Mouse (Mus musculus): ENCODE results near the gene Dennd4a. TPM values are rescaled to one million over a fixed set of nuclear protein-coding genes. Genes with fewer than 3 reads are reported as not detected.

Gene Dennd4a
- total RNA-seq, 2 experiments from 2014 or later, result 7.7 to 8.4 TPM

DNA sequence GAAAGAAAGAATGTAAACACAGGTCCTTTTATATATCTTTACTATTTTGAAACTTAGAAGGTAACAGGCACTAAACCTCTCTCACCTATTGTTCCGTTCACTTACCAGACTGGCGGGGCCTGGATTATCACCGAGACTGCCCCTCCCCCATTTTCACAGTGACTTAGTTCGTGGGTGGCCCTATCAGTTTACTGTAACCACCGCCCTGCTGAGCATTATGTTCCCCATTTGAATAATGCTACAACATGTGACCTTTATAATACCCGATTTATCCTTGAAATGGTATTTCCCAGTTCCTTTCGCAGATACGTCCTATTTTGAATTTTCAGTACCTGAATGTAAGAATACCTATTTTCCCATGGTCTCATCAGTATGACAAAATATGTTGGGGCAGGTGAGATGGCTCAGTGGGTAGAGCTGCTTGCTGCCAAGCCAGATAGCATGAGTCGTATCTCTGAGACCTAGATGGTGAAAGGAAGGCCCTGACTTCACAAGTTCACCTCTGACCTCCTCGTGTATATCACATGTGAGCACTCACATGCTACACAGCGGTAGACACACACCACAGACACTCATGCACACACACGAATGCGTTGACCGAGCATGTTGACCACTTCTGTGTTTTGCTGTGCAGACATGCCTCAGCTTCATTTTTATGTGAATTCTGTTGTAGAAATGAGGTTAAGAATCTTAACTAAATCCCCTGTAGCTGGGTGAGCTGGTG, 93.9 kb downstream of the Dennd4a start:
- DNase-seq, result no peak
- intact Hi-C loops (cut with DNase I), result no loop called here

DNA sequence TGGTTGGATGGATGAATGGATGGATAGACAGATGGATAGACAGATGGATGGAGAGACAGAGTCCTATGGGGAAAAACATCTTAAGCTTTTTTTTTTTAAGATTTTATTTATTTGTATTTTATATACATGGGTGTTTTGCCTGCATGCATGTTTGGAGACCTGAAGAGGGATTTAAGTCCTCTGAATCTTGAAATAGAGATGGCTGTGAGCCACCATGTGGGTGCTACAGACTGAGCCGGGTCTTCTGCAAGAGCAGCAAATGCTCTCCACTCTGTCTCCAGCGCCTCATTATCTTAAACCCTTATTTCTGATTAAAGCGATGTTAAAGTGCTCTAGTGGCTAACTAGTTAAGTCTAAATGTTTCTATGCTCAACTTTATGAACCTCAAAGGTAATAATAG, 96.3 kb downstream of the Dennd4a start:
- intact Hi-C loops (cut with DNase I), result no loop called here

DNA sequence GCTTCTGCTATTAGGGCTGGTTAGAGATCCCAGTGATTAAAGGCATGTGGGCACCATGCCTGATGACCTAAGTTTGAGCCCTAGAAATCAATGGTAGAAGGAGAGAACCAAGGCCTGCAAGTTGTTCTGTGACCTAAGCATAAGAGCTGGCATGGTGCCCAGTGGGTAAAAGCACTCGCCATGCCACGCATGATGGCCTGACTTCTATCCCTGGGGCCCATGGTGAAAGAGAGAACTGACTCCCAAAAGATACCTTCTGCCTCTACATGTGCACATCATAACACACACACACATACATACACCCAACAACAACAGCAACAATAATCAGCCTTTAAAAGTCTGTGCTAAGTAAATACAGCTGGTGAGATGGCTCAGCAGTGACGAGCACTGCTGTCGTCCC, 102.3 kb downstream of the Dennd4a start:
- intact Hi-C loops (cut with DNase I), result no loop called here
- DNase-seq, result no peak

More for the DNA sequence above, 96.3 kb downstream of the Dennd4a start:
- DNase-seq, result no peak

DNA sequence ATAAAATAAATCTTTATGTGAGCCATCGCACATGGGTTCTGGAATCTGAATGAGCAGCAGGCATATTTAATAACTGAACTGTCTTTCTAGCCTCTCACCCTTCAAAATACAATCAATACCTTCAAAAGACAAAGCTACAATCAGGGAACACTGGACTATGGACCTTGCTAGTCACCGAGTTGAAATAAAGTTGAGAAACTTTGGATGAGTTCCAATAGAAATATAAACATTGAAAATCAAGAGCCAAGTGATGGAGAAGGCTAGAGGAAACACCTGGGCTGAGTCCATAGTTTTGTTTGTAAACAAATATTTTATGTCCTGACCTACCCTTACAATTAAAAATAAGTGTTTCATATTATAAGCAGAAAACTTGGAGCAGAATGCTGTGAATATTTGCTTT, 102.8 kb downstream of the Dennd4a start:
- DNase-seq, result no peak
- intact Hi-C loops (cut with DNase I), result no loop called here

DNA sequence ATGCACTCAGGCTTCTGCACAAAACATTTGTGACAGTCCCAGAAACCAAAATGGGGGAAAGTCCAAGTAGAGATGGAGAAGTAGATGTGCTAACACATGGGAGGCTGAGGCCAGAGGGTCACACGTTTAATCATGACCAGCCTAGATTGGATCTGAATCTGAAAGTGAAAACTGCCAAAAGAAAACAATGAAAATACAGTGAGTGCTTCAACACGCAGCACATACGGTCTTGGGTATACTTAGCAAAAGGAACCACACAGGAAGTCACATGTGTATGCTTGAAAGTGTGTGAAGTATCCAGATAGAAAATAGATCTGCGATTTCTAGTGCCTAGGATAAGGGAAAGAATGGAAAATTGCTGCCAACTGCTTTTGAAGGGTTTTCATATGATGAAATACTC, 103.5 kb downstream of the Dennd4a start:
- intact Hi-C loops (cut with DNase I), result no loop called here
- no peak for DNase-seq

DNA sequence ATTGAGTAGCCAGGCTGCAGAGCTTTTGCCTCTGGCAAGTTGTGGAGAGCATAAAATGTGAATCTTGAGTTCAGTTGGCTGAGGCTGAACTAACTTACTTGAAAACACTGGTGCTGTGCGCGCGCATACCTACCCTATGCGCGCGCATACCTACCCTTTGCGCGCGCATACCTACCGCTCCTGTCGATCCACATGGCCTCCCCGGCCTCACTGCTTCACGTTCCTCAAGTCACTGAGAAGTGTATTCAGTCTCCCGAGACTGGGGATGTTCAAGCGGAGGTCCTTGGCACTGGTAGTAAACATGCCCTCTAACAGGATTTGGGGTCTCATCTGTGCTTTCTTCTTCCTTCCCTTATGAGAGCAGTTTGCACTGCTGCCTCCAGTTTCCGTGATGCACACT, 107.4 kb downstream of the Dennd4a start:
- DNase-seq, result no peak
- intact Hi-C loops (cut with DNase I), result no loop called here

DNA sequence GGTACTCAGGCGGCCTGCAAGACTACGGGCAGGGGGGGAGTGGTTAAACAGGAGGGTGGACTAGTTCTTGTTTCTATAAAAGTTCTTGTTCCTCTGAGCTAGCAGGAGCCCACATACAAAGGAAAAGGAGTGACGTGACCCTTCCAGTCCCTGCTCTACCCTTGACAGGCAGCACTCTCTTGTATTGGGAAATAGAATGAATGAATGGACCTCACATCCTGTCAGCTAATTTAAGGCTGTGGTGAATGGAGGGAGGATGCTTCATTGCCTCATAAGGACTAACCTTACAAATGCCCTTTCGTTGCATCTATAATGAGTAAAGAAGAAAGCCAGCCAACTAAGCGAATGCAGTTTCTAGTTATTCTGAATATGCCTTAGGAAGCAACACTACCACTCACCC, 114.6 kb downstream of the Dennd4a start:
- intact Hi-C loops (cut with DNase I), result no loop called here
- DNase-seq, result no peak

DNA sequence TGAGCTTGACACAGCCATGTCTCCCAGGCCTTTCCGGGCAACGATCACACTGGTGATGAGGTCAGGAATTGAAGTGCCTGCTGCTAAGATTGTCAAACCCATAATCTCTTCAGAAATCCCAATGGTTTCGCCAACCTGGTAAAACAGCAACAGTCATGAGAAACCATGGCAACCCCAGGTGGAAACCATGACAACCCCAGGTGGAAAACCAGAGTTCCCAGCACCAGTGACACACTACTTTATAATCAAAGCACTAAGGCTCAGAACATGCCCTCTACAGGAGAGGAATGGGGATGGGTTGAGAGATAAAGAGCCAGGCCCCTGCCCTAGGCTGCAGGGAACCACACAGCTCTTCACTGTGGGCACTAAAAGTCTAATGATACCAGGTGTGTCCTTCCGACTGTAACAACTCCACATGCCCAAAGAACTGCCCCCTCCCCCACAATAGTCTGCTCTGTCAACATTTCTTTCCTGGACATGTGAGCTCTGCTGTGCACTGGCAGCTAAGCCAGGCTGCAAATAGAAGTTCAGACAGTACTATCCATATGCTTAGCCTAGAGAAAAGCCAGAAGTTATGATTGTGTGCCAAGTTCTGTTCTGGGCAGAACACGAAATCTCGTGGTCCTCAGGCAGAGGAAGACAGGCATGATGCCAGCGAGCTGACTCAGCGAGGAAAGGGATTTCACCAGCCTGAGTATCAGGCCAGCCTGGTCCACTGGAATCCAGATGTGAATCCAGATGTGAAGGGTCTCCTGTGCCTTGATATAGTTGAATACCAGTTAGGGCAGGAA, 115.3 kb downstream of the Dennd4a start:
- peak; percentile 62 to 72 for DNase-seq

DNA sequence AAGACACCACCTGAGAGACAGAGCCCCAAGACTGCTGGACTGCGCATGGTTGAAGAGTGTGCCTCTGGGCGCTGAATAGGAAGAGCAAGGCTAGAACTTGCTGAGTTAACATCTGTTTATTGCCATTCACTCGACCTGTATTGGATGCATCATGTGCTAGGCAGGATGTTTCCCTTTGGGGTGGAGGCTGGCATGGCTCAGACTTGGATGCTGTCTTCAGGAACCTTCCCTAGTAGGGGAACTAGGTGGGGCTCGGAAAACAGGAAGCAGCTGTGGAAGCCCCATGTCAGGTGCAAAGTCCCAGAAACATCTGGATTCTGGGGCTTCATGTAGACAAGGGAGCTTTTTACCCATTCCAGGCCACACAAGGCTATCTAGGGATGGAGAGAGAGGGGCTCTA, 119.1 kb downstream of the Dennd4a start:
- DNase-seq, result peak in 1 of 2 experiments; percentile 9
- intact Hi-C loops (cut with DNase I), result no loop called here

More for the DNA sequence above, 115.3 kb downstream of the Dennd4a start:
- intact Hi-C loops (cut with DNase I), result no loop called here

DNA sequence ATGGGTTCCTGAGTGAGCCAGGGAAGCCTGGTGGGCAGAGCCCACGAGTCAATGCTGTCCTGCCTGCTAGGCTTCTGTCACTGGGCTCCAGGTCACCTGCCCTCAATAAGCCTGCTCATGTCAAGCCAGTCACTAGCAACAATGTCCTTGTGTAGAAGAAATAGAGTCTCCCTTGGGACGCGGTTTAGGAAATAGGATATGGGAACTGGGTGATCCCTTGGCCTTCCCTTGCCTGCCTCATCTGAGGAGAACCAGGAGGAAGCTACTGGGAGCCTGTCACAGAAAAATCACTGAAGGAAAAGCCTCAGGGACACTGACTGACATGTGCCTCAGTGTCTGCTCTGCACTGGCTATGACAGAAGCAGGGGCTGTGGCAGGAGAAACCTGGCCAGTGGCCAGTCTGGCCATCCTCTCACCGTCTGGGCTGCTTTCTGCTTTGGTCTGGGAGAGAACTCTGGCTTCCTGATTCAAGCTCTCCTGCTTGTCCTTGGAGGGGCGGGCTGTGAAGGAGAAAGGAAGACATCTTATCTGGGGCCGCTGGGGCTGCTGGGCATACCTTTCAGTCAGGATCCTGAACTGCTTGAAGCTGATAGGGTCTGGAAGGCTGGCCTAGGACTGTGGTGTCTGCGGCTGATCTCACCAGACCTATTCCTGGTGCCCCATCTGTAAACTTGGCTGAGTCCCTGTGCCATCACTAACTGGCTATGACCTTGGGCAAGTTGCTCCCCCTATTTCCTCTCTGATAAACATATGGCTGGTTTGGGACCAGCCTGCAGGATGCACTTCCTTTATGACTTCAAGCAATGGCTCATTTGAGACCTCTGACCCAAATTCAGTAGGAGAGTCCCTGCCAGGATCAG, 120.8 kb downstream of the Dennd4a start:
- intact Hi-C loops (cut with DNase I), result no loop called here
- peak in 1 of 2 experiments; percentile 28 for DNase-seq

DNA sequence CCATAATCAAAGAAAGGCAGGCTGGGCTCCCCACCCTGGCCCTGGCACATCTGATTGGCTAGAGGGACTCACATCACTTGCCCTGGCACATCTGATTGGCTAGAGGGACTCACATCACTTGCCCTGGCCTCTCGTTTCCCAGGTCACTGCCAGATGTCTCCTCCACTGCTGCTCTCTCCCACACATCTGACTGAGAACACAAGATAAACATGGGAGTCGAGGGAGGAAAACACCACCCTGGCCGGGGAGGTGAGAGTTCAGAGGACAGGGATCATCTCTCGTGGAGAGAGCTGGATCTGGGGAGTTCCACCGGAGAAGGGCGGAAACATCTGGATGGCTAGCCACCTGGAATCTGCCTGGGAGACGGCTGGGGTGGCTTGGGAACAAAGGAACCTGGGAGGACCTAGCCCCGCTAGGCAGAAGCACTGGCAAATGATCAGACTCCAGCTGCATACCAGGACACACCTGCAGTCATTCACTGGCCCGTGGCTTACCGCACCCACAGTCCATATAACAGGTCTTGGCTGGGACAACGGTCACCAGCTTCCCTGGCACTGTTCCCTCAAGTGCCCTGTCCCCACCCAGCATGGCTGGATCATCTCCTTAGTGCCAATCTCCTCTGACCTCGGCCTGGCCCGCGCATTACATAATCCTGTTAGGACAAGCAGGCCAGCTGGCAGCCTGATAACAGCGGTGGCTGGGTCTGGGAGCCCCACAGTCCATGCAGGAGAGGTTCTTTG, 123.0 kb downstream of the Dennd4a start:
- intact Hi-C loops (cut with DNase I), result loop anchor here (2.0 kb wide), 1 partner anchor 31 kb away; no protein-coding TSS in a partner anchor
- peak; percentile 64 to 76 for DNase-seq

DNA sequence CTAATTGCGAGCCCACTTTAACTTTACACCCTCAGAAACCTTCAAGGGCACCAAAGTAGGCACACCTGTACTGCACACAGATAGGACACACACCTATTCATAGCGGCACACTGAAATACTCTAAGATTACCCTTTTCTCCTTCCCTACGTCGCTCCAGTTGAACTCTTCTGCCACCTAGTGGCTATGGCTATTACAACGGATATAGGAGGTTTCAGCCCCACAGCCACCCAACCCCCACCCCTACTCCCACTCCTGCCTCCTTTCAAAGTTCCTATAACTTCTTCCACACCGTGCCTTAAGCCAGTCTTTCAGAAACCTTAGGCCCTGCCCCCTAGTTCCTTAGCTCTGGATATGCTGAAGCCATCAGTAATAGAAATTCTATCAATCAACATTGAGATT, 125.4 kb downstream of the Dennd4a start:
- intact Hi-C loops (cut with DNase I), result loop anchor here (2.0 to 5.0 kb wide), 2 partner anchors 158 to 544 kb away; no protein-coding TSS in a partner anchor
- peak; percentile 63 to 70 for DNase-seq

DNA sequence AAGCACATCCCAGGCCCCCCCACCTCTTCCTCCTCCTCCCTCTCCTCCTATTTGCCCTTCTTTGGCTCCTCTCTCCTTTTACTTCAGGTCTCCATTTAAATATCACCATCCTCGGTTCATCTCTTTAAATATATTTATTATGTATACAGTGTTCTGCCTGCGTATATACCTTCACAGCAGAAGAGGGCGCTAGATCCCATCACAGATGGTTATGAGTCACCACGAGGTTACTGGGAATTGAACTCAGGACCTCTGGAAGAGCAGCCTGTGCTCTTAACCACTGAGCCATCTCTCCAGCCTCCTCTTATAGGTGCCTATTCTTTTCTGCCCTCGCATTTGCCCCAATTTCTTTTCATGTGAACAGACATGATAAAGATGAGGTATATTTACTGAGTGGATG, 126.4 kb downstream of the Dennd4a start:
- intact Hi-C loops (cut with DNase I), result loop anchor here (2.0 to 5.0 kb wide), 2 partner anchors 159 to 545 kb away; no protein-coding TSS in a partner anchor

DNA sequence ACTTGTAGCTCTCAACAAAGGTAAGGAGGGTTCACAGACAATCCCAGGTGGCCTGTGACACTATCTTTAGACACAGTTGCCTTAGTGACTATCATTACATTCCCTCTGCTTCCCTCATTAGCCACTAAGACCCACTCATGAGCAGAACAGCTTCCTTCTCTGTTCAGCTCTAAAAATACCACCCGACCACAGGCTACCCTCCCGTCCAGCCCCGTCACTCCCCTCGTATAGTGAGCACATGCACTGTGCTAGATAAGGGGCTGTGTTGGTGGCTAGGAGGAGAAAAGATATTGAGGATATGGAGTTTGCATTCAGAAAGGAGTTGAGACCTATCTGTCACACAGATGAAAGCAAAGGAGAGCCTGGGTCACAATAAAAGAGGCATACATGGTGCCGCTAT, 127.4 kb downstream of the Dennd4a start:
- intact Hi-C loops (cut with DNase I), result loop anchor here (5.0 kb wide), 1 partner anchor 546 kb away; no protein-coding TSS in a partner anchor
- no peak for DNase-seq

More for the DNA sequence above, 126.4 kb downstream of the Dennd4a start:
- DNase-seq, result no peak

DNA sequence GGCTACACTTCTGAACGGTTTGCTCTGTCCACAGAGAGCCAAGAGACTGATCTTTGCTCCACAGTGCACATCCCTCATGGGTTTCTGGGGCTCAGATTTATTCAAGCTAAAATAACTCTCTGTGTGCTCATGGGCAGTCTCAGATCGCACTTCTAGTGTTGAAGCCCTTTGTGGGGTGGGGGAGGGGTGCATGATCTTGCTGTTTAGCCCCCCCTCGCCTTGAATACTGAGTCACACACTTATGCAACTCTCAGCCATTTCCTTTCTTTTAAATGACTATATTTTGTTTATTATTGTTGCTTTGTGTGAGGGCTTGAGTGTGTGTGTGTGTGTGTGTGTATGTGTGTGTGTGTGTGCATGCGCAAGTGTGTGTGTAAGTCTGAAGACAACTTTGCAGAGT, 128.1 kb downstream of the Dennd4a start:
- intact Hi-C loops (cut with DNase I), result loop anchor here (5.0 kb wide), 1 partner anchor 547 kb away; no protein-coding TSS in a partner anchor
- no peak for DNase-seq

DNA sequence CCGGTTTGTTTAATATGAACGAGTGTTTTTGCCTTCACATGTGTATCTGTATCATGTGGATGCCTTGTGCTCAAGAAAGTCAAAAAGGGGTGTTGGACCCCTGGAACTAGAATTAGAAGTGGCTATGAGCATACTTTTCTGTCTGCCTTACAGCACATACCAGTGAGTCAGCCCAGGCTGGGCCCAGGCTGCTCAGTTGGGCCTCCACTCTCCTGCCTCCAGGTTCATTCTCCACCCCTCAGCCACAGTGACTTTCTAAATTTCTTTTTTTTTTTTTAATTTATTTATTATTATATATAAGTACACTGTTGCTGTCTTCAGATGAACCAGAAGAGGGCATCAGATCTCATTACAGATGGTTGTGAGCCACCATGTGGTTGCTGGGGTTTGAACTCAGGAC, 128.7 kb downstream of the Dennd4a start:
- intact Hi-C loops (cut with DNase I), result loop anchor here (5.0 kb wide), 1 partner anchor 547 kb away; no protein-coding TSS in a partner anchor
- DNase-seq, result no peak

DNA sequence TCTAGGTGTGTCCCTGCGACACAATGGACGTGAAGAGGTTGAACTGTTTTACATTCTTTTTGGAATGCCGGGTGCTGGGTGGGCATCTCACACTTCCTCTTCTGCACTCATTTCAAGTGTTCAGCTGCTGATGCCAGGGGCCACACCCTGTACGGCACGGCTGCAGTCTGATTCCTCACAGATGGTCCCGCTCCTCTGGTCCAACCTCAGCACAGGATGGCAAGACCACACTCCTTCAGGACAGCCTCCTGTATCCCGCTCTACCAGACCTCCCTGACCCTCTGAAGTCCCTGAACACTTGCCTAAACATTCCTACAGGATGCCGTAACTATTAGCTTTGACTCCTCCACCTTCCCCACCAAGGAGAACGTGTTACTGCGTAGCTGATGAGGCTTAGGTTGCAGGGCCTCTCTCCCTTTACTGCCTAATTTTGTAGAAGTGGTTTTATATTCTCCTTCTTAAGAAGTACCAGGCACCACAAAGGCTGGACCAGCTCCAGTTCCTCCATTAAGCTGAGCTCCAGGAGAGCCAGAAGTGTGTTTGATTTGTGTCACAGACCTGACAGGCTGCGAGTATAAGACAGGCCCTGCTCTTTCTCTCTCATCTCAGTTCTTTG, 129.7 kb downstream of the Dennd4a start:
- intact Hi-C loops (cut with DNase I), result no loop called here
- DNase-seq, result no peak

DNA sequence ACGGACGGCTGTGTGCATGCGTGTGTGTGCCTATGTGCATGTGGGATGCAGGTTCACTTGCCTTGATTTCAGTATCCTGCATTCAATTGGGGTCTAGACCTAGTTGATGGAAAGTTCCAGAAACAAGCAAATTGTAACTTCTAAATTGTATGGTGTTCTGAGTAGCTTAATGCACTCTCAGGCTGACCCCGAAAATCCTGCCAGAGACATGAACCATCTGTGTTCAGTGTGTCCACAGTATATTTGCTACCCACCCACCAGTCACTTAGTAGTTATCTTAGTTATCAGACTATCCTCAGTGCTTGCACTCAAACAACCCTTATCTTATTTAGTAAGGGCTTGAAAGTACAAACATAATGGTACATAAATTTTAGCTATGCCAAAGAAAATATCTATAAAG, 130.5 kb downstream of the Dennd4a start:
- no peak for DNase-seq
- intact Hi-C loops (cut with DNase I), result no loop called here

DNA sequence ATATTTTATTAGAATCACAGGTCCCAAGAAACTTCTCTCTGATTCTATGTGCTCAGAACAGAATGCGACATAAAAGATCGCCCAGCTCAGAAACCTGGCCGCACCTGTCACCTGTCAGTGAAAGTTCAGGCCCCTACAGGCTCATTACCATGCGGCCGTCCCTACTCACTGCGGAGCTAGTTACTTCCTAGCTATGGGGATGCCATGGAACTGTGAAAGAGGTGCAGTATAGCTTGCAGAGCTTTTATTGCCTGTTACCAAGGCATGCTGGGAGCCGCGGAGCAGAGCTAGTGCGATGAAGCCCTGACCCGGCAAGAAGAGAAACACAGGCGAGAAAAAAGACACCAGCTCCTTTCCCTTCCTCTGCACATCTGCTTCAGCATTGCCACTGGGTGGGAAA, 132.9 kb downstream of the Dennd4a start:
- intact Hi-C loops (cut with DNase I), result no loop called here
- no peak for DNase-seq

Measured in heart, postnatal 36 days (tissue).